Mouse (Mus musculus) sigmoid colon, adult 10 weeks (tissue): Measurements from ENCODE around the gene Cd27. TPM values are rescaled to one million over a fixed set of nuclear protein-coding genes. Genes with fewer than 3 reads are reported as not detected.

Source experiments
- polyA plus RNA-seq: library from polyadenylated mRNA; stranded (reverse); fragments of 350-450 nt; fragmentation: Illumina TruSeq; extraction: RNeasy Lipid Tissue Mini Kit (QIAGEN cat#74804); gene quantifications from one replicate; pipeline ENCODE4 v1.2.3, GENCODE M21; 2014; ENCODE audit warnings: low read depth, low replicate concordance

Cd27 gene
- not detected for polyA plus RNA-seq

DNA sequence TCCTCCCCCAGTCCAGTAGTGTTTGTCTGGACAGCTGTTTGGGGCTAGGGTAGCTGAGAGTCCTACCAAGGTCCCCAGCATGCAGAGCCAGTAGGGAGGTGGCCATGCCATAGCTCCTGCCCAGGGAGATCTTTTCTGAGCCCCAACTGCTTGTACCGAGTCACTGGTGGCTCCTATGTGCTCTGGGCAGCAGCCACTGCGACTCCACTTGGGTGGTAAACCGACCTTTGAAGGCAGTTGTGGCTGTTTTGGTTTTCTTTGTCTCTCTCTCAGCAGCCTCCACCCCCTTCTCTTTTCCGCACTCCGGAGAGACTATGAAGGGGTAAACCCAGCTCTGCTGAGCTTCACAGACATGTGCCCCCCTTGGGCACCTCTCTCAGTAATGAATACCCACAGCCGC lies at the start of gene Cd27:
TSS of gene Cd27 (minus strand) at position 229 of the 400 bp plus-strand sequence.

DNA sequence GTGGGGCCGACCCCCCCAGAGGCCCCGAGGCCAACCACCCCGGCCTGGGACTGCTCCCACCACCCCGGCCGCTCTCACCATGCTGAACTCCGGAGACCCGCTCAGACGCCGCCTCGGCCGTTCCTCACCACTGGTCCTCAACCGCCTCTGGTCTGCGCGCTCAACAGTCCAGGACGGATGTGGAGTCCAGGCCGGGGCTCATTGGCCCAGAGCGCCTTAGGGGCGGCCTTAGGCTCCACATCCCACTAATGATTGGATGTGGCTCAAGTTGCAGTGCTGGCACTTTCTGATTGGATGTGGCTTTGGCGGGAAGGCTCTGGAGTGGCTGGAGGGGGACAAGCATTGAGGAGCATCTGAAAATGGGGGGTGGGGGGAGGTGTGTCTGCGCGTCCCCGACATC lies 49.1 kb upstream of the Cd27 start, which contains the start of gene Tuba3a:
TSS of gene Tuba3a (minus strand) at position 153 of the 400 bp plus-strand sequence.

DNA sequence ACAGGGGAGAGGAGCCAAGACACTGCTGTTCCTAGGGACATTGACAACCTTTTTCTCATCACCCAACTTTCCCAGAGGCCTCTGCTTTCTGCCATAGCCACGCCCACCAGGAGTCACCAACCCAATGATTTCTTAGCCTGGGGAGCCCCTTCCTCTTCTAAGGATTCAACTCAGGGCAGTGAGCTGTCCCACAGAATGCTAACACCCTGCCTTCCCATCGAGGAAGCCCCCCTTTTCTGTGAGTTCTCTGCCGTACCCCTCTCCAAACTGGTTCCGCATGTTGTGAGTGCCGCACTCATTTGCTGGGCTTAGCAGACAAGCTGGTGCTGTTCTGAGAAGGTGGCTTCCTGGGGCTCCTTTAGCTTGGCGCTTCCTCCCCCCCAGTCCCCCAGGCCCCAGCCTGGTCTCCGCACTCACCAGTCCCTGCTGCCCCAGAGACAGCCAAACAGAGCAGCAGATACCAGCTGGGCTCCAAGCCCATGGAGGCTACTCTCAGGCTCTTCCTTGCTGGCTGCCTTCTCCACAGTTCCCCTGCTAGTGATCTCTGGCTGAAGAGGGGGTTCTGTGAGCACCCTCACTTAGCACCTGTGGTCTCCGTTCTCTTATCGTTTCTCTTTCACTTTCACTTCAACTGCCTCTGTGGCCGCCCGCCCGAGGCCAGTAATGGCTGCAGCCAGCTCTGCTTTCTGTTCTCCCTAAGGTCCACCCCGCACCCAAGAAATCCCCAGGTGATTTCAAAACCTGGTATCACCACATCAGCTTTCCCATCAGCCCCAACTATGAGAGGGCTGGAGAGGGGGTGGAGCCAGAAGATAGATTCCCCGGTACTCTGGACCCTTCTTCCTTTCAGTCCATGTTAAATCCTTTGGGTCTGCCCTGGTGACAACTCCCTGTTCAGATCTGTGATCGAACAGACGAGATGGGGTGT lies 5.4 kb downstream of the Cd27 start, which contains the start of gene Tapbpl:
TSS of gene Tapbpl (minus strand) at position 744 of the 928 bp plus-strand sequence.

DNA sequence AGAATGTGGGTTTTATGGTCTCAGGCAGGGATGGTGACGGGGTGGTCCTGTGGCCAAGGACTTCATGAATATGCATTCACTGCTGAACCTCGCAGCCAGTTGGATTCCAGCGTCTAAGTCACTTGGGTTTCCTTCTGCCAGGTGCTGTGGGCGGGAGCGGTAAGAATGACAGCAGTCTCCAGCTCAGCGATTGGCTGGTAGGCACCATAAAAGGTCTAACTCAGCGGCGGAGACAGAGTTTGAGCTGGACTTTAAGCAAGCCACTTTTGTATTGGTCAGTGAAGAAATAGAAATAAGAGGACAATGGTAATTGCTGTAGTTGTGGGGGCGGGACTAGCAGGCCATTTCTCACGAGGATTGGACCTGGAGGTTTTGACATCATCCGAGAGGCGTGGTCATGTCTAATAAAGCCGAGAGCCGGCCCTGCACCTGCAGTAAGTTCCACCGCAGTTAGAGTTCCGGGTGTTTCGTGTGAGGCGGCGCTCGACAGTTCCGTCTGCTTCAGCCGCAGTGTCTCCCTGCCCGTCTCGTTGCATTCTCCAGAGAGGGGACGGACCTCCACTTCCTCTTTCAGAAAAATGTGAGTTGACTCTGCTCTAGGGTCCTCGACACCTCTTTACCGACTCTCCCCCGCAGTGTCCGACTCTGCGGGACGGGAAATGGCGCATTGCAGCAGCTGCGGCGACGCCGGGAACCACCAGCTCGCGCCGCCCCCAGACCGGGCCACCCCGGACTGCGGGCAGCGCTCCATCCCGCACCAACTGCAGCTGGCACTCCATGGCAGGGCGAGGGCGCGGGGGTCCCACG lies 21.5 kb downstream of the Cd27 start, which contains the start of gene Vamp1:
TSS of gene Vamp1 (plus strand) at position 404 of the 807 bp plus-strand sequence.

DNA sequence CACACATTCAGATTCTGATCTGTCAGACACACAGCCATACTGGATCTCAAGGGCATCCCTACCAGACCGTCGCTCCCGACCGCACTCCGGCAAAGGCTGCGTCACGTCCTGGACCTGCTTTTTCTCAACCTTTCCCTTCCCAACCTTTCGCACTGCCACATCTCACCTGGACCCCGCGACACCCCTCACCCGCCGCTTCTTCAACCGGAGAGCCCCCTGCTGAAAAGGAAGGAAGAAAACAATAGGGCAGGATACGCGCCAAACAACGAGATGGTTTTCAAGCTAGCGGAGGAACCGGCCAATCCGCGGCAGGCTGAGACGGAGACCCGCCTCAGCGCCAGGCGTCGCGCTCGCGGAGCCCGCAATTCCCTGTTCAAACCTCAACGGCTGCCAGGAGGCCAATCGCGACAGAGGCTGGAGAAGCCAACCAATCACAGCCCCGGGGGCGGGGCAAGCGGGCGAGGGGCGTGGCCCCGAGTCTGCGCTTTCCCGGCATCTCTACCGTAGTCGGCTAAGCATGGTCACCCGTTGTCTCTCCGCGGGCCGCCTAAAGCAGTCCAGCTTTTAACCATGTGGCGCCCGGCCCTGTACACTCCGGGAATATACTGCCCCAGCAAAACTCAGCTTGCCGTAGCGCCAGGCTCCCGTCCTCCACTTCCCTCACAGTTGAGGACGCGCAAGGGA lies 45.3 kb downstream of the Cd27 start, which contains the start of the genes Ncapd2 and Mrpl51:
TSS of gene Ncapd2 (minus strand) at position 370 of the 684 bp plus-strand sequence.
TSS of gene Mrpl51 (plus strand) at position 470 of the 684 bp plus-strand sequence.

Other genes with a start within 250 kb of the Cd27 start
- gene Pianp, start 240.3 kb downstream of the Cd27 start, polyA plus RNA-seq: not detected
- 20.3 TPM for gene Zfp384, start 227.9 kb downstream of the Cd27 start, polyA plus RNA-seq
- gene Ing4, start 197.2 kb downstream of the Cd27 start, polyA plus RNA-seq: 25.3 TPM
- 3.6 TPM for gene Acrbp, start 187.3 kb downstream of the Cd27 start, polyA plus RNA-seq
- 3.2 TPM for gene Lpar5, start 169.1 kb downstream of the Cd27 start, polyA plus RNA-seq
- gene Chd4, start 141.0 kb downstream of the Cd27 start, polyA plus RNA-seq: 61.0 TPM
- 1.4 TPM for gene Nop2, start 105.1 kb downstream of the Cd27 start, polyA plus RNA-seq
- gene Iffo1, start 91.8 kb downstream of the Cd27 start, polyA plus RNA-seq: 1.6 TPM
- 73.5 TPM for gene Gapdh, start 70.5 kb downstream of the Cd27 start, polyA plus RNA-seq
- 5.5 TPM for gene Ncapd2, start 45.3 kb downstream of the Cd27 start, polyA plus RNA-seq
- 111 TPM for gene Mrpl51, start 45.2 kb downstream of the Cd27 start, polyA plus RNA-seq
- 16.1 TPM for gene Vamp1, start 21.5 kb downstream of the Cd27 start, polyA plus RNA-seq
- 9.3 TPM for gene Tapbpl, start 5.2 kb downstream of the Cd27 start, polyA plus RNA-seq
- not detected for gene Tuba3a, start 49.0 kb upstream of the Cd27 start, polyA plus RNA-seq
- gene Ltbr, start 76.9 kb upstream of the Cd27 start, polyA plus RNA-seq: 0.95 TPM
- 22.6 TPM for gene Scnn1a, start 83.6 kb upstream of the Cd27 start, polyA plus RNA-seq
- gene Tnfrsf1a, start 112.4 kb upstream of the Cd27 start, polyA plus RNA-seq: 5.8 TPM
- gene Plekhg6, start 143.8 kb upstream of the Cd27 start, polyA plus RNA-seq: 0.66 TPM